Mouse (Mus musculus) megakaryocyte, embryonic 14.5 days (primary cell): Measurements from ENCODE around the gene Nfu1.

ENCODE experiments used
- FLI1 ChIP-seq: IDR thresholded peaks from 2 replicates; pipeline ENCODE4 v1.6.1; 2012; ENCODE audit warnings: low read length, inconsistent platforms, mixed read lengths
- GATA1 ChIP-seq: IDR thresholded peaks from 3 replicates; pipeline ENCODE4 v1.6.1; 2012; ENCODE audit warnings: mixed read lengths, low read length, inconsistent platforms, borderline replicate concordance

DNA sequence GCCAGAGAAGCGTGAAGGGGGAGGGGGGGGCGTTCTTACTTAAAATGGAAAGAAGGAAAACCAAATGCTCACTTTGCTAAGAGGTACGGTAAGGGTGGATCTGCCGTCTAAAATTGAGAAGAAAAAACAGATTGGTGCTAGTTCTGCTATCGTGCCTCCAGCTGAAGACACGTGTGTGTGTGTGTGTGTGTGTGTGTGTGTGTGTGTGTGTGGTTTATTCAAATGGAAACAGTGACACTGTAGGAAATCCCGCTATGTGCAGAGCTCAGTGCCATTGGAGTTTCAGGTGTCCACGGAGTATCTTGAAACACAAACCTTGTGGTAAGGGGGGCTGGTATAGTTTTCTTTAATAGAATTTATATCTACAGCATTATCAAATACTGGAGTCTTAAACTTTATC lies 45.2 kb downstream of the Nfu1 start:
- no peak for TF ChIP-seq GATA1
- TF ChIP-seq FLI1 = no peak
